Mouse (Mus musculus) spleen, postnatal 0 days (tissue): ENCODE data around the gene Ppp1r11. TPM values are rescaled to one million over a fixed set of nuclear protein-coding genes. Genes with fewer than 3 reads are reported as not detected.

Experiments
- polyA plus RNA-seq: library from polyadenylated mRNA; unstranded; fragments of >200 nt; fragmentation: Nextera tagmentation; extraction: Ambion mirVana; gene quantifications from 2 replicates; pipeline ENCODE4 v1.2.1, GENCODE M21; 2015

The Ppp1r11 gene
- 47.2 and 52.0 TPM in 2 replicates for polyA plus RNA-seq

GRCm38 (mm10) chr17:36950981-36951947 is at the start of gene Ppp1r11:
TSS of gene Ppp1r11 (minus strand) at chr17:36951741.

GRCm38 (mm10) chr17:37000863-37001262 is 49.3 kb upstream of the Ppp1r11 start, which contains the start of gene Zfp57:
TSS of gene Zfp57 (plus strand) at chr17:37001163.

GRCm38 (mm10) chr17:36989437-36989836 is 37.9 kb upstream of the Ppp1r11 start, which contains the start of gene H2-M5:
TSS of gene H2-M5 (minus strand) at chr17:36989537.

GRCm38 (mm10) chr17:36981221-36981813 is 29.8 kb upstream of the Ppp1r11 start, which contains the start of gene 2410137M14Rik:
TSS of gene 2410137M14Rik (minus strand) at chr17:36981237.

GRCm38 (mm10) chr17:36957999-36958743 is 6.6 kb upstream of the Ppp1r11 start, which contains the start of the genes Znrd1 and Znrd1as:
TSS of gene Znrd1 (minus strand) at chr17:36958559.
TSS of gene Znrd1as (plus strand) at chr17:36958592.

GRCm38 (mm10) chr17:36942791-36943471 is 8.6 kb downstream of the Ppp1r11 start, which contains the start of gene Rnf39:
TSS of gene Rnf39 (plus strand) at chr17:36942918.

Other genes with a start within 250 kb of the Ppp1r11 start
- gene H2-M10.5, start 178.8 kb downstream of the Ppp1r11 start, polyA plus RNA-seq, result not detected in 2 replicates
- not detected in 2 replicates for gene H2-M10.6, start 139.6 kb downstream of the Ppp1r11 start, polyA plus RNA-seq
- gene Trim26, start 114.6 kb downstream of the Ppp1r11 start, polyA plus RNA-seq, result 17.2 and 22.9 TPM in 2 replicates
- 0.18 and 0.19 TPM in 2 replicates for gene Trim15, start 84.5 kb downstream of the Ppp1r11 start, polyA plus RNA-seq
- gene Trim10, start 82.2 kb downstream of the Ppp1r11 start, polyA plus RNA-seq, result 158 and 174 TPM in 2 replicates
- gene Trim40, start 61.6 kb downstream of the Ppp1r11 start, polyA plus RNA-seq, result not detected in 2 replicates
- not detected in 2 replicates for gene Trim31, start 53.6 kb downstream of the Ppp1r11 start, polyA plus RNA-seq
- 0.45 and 0.87 TPM in 2 replicates for gene Rnf39, start 8.8 kb downstream of the Ppp1r11 start, polyA plus RNA-seq
- gene Znrd1, start 6.8 kb upstream of the Ppp1r11 start, polyA plus RNA-seq, result 39.7 and 42.5 TPM in 2 replicates
- 2.0 and 2.8 TPM in 2 replicates for gene Znrd1as, start 6.9 kb upstream of the Ppp1r11 start, polyA plus RNA-seq
- not detected in 2 replicates for gene 2410137M14Rik, start 29.5 kb upstream of the Ppp1r11 start, polyA plus RNA-seq
- gene H2-M5, start 37.8 kb upstream of the Ppp1r11 start, polyA plus RNA-seq, result 0.25 TPM in 1 of 2 replicates, not detected in the other
- gene Zfp57, start 49.4 kb upstream of the Ppp1r11 start, polyA plus RNA-seq, result 8.1 and 9.5 TPM in 2 replicates
- not detected in 2 replicates for gene Mog, start 71.7 kb upstream of the Ppp1r11 start, polyA plus RNA-seq
- 3.6 and 5.4 TPM in 2 replicates for gene Gabbr1, start 94.2 kb upstream of the Ppp1r11 start, polyA plus RNA-seq
- not detected in 2 replicates for gene Olfr90, start 136.8 kb upstream of the Ppp1r11 start, polyA plus RNA-seq
- not detected in 2 replicates for gene Olfr91, start 146.5 kb upstream of the Ppp1r11 start, polyA plus RNA-seq
- not detected in 2 replicates for gene Olfr92, start 168.3 kb upstream of the Ppp1r11 start, polyA plus RNA-seq
- not detected in 2 replicates for gene Olfr93, start 209.8 kb upstream of the Ppp1r11 start, polyA plus RNA-seq
- 0.28 TPM in 1 of 2 replicates, not detected in the other for gene Ubd, start 242.2 kb upstream of the Ppp1r11 start, polyA plus RNA-seq
- gene Olfr94, start 249.3 kb upstream of the Ppp1r11 start, polyA plus RNA-seq, result not detected in 2 replicates